In genomic region chr1:131079762-131080161, GRCm38 (mm10) we compare ENCODE assay signal across 10 mouse cellular contexts. TPM values are rescaled to one million over a fixed set of nuclear protein-coding genes. Genes with fewer than 3 reads are reported as not detected.
DNase-seq lines count a peak whose midpoint lies in the region; ATAC-seq and TF ChIP-seq lines count a peak whose summit lies in the region.
"Had no signal": no experiment of that assay in that cellular context is flagged by ENCODE, and none has a peak within 500 bp of the region (broad histone marks: within the 10 kb centered on the region; RNA-seq: fewer than 3 reads in every experiment).

No protein-coding gene starts in this region.

- ATAC-seq in hindbrain, embryonic 12.5 days (ENCODE audit: low FRiP score), result no peak
- ATAC-seq in hindbrain, embryonic 16.5 days, result no peak
- ATAC-seq in CD4-positive, CD25-positive, alpha-beta regulatory T cell, adult 4 months, result peak; percentile 60
- ATAC-seq in forebrain, embryonic 13.5 days, result no peak
- ATAC-seq in midbrain, postnatal 0 days (ENCODE audit: low FRiP score), result no peak

- H3K9me3 ChIP-seq in hindbrain, embryonic 12.5 days (replicated peaks), result 0 out of 2 replicates have a peak, but pooled peaks cover 4% of the 10 kb centered on the region
- no peaks in the 10 kb centered on the region for H3K9me3 ChIP-seq in hindbrain, embryonic 16.5 days (ENCODE audit: control insufficient read depth, low read length)
- H3K9me3 ChIP-seq in forebrain, embryonic 13.5 days (replicated peaks), result no peaks in the 10 kb centered on the region
- no peaks in the 10 kb centered on the region for H3K9me3 ChIP-seq in midbrain, postnatal 0 days (ENCODE audit: low read length)
- H3K9me3 ChIP-seq: limb, embryonic 12.5 days had no signal

- H3K27ac ChIP-seq in hindbrain, embryonic 12.5 days, result peak overlapping the region; percentile 84
- no peak overlapping the region; the same call in 1 of the 2 replicates for H3K27ac ChIP-seq in hindbrain, embryonic 16.5 days (ENCODE audit: low read depth, low read length)
- H3K27ac ChIP-seq in forebrain, embryonic 13.5 days, result peak overlapping the region; percentile 95
- no peak overlapping the region for H3K27ac ChIP-seq in midbrain, postnatal 0 days (ENCODE audit: low read depth, low read length)
- no peak overlapping the region for H3K27ac ChIP-seq in cerebellum, adult 2 months (ENCODE audit: insufficient read depth, low read length)

- no peak overlapping the region for H3K9ac ChIP-seq in hindbrain, embryonic 12.5 days
- no peak overlapping the region for H3K9ac ChIP-seq in hindbrain, embryonic 16.5 days (ENCODE audit: low read depth, low read length)
- H3K9ac ChIP-seq in forebrain, embryonic 13.5 days, result no peak overlapping the region; the same call in 1 of the 2 replicates
- no peak overlapping the region for H3K9ac ChIP-seq in midbrain, postnatal 0 days (replicated peaks; ENCODE audit: low read length, poor library complexity, severe bottlenecking)
- H3K9ac ChIP-seq: limb, embryonic 12.5 days had no signal

- H3K4me3 ChIP-seq in hindbrain, embryonic 12.5 days, result no peak overlapping the region
- no peak overlapping the region for H3K4me3 ChIP-seq in hindbrain, embryonic 16.5 days (ENCODE audit: low read length)
- no peak overlapping the region for H3K4me3 ChIP-seq in forebrain, embryonic 13.5 days
- no peak overlapping the region for H3K4me3 ChIP-seq in midbrain, postnatal 0 days (ENCODE audit: low read depth, low read length)
- no peak overlapping the region for H3K4me3 ChIP-seq in cerebellum, adult 2 months (replicated peaks; ENCODE audit: insufficient read depth, low read depth, low read length)
- H3K4me3 ChIP-seq: limb, embryonic 12.5 days had no signal

- DNase-seq in midbrain, postnatal 0 days (ENCODE audit: low spot score), result peak; percentile 47
- DNase-seq in cerebellum, adult 11 months, result no peak
- no peak for DNase-seq in kidney, adult 9 months
- no peak for DNase-seq in cerebellum, adult 2 months
- DNase-seq: right cerebral cortex, postnatal 25 days had no signal

- H3K4me2 ChIP-seq in hindbrain, embryonic 12.5 days (replicated peaks), result no peak overlapping the region
- H3K4me2 ChIP-seq in hindbrain, embryonic 16.5 days (ENCODE audit: low read length), result no peak overlapping the region
- H3K4me2 ChIP-seq in forebrain, embryonic 13.5 days, result 0 out of 2 replicates have a peak overlapping the region, but pooled peaks have one; percentile 24
- no peak overlapping the region for H3K4me2 ChIP-seq in midbrain, postnatal 0 days (ENCODE audit: low read depth, low read length, poor library complexity, severe bottlenecking)
- H3K4me2 ChIP-seq: limb, embryonic 12.5 days had no signal

- TF ChIP-seq POLR2A in cerebellum, adult 2 months (IDR thresholded peaks at IDR 0.05; ENCODE audit: borderline replicate concordance, insufficient read depth, low read length), result no peak

- WGBS in hindbrain, embryonic 12.5 days, result 84% methylated on average over 4 of the region's 4 CpGs
- 79% methylated on average over 4 of the region's 4 CpGs for WGBS in hindbrain, embryonic 16.5 days
- WGBS in forebrain, embryonic 13.5 days, result 75% methylated on average over 4 of the region's 4 CpGs
- 68% methylated on average over 4 of the region's 4 CpGs for WGBS in midbrain, postnatal 0 days
- 79% methylated on average over 4 of the region's 4 CpGs for WGBS in cerebellum, adult 2 months

- H3K36me3 ChIP-seq in hindbrain, embryonic 12.5 days, result no peaks in the 10 kb centered on the region
- no peaks in the 10 kb centered on the region for H3K36me3 ChIP-seq in hindbrain, embryonic 16.5 days (ENCODE audit: control insufficient read depth, insufficient read depth, low read length)
- no peaks in the 10 kb centered on the region for H3K36me3 ChIP-seq in forebrain, embryonic 13.5 days (ENCODE audit: poor library complexity, severe bottlenecking)
- H3K36me3 ChIP-seq in midbrain, postnatal 0 days (ENCODE audit: insufficient read depth, low read length), result no peaks in the 10 kb centered on the region
- H3K36me3 ChIP-seq: limb, embryonic 12.5 days had no signal

- H3K4me1 ChIP-seq in hindbrain, embryonic 12.5 days, result peaks cover 66% of the 10 kb centered on the region
- H3K4me1 ChIP-seq in hindbrain, embryonic 16.5 days (ENCODE audit: control insufficient read depth, insufficient read depth, low read depth, low read length), result peaks cover 28% of the 10 kb centered on the region
- peaks cover 89% of the 10 kb centered on the region for H3K4me1 ChIP-seq in forebrain, embryonic 13.5 days
- H3K4me1 ChIP-seq in midbrain, postnatal 0 days (ENCODE audit: insufficient read depth, low read length), result peaks cover 23% of the 10 kb centered on the region
- H3K4me1 ChIP-seq in cerebellum, adult 2 months (ENCODE audit: control insufficient read depth, insufficient read depth, low read length), result peaks cover 6% of the 10 kb centered on the region

- TF ChIP-seq CTCF in midbrain, postnatal 0 days (IDR thresholded peaks at IDR 0.05), result peak; percentile 53
- TF ChIP-seq CTCF in cerebellum, adult 2 months (IDR thresholded peaks at IDR 0.05; ENCODE audit: borderline replicate concordance, insufficient read depth, low read depth, low read length), result no peak

- H3K27me3 ChIP-seq in hindbrain, embryonic 12.5 days, result no peaks in the 10 kb centered on the region
- no peaks in the 10 kb centered on the region for H3K27me3 ChIP-seq in hindbrain, embryonic 16.5 days (replicated peaks; ENCODE audit: control insufficient read depth, insufficient read depth, low read length)
- no peaks in the 10 kb centered on the region for H3K27me3 ChIP-seq in forebrain, embryonic 13.5 days
- H3K27me3 ChIP-seq in midbrain, postnatal 0 days (ENCODE audit: insufficient read depth, low read length), result no peaks in the 10 kb centered on the region
- no peaks in the 10 kb centered on the region; the same call in 1 of the 2 replicates for H3K27me3 ChIP-seq in cerebellum, adult 2 months (ENCODE audit: control insufficient read depth, insufficient read depth, low read length)
- H3K27me3 ChIP-seq: limb, embryonic 12.5 days had no signal

RNA-seq across cellular contexts. Expression of gene Mapkapk2, which starts 17.9 kb away (rescaled TPM):
- polyA plus RNA-seq in hindbrain, embryonic 12.5 days (2016; fragmentation: Nextera tagmentation; extraction: Ambion mirVana), result 50.3 and 52.4 TPM in 2 replicates
- polyA plus RNA-seq in hindbrain, embryonic 16.5 days (2015; fragmentation: Nextera tagmentation; extraction: Ambion mirVana), result 9.1 and 15.7 TPM in 2 replicates
- 10 to 100 TPM in 1 of 2 experiments, 1 to 10 TPM in 1; 5.6 to 10.9 TPM for polyA plus RNA-seq in CD4-positive, CD25-positive, alpha-beta regulatory T cell, adult 4 months (2017; shearing (Covaris generic))
- 28.4 and 30.5 TPM in 2 replicates for polyA plus RNA-seq in forebrain, embryonic 13.5 days (2015; fragmentation: Nextera tagmentation; extraction: Ambion mirVana)
- 44.2 and 48.1 TPM in 2 replicates for total RNA-seq in midbrain, postnatal 0 days (2014; rRNA removed)
- polyA plus RNA-seq in midbrain, postnatal 0 days (2015; fragmentation: Nextera tagmentation; extraction: Ambion mirVana), result 13.7 and 13.8 TPM in 2 replicates
- 34.0 and 35.8 TPM in 2 replicates for polyA plus RNA-seq in cerebellum, adult 2 months (2012; rRNA removed)

RNA-seq across cellular contexts. Expression of gene Dyrk3, which starts 58.4 kb away (rescaled TPM):
- 14.1 and 14.3 TPM in 2 replicates for polyA plus RNA-seq in hindbrain, embryonic 12.5 days (2016; fragmentation: Nextera tagmentation; extraction: Ambion mirVana)
- polyA plus RNA-seq in hindbrain, embryonic 16.5 days (2015; fragmentation: Nextera tagmentation; extraction: Ambion mirVana), result 12.2 and 14.5 TPM in 2 replicates
- polyA plus RNA-seq in CD4-positive, CD25-positive, alpha-beta regulatory T cell, adult 4 months (2017; shearing (Covaris generic)), result under 1 TPM in 1 of 2 experiments, not detected in 1; 0.19 TPM
- polyA plus RNA-seq in forebrain, embryonic 13.5 days (2015; fragmentation: Nextera tagmentation; extraction: Ambion mirVana), result 16.7 and 18.9 TPM in 2 replicates
- 10.6 and 12.0 TPM in 2 replicates for total RNA-seq in midbrain, postnatal 0 days (2014; rRNA removed)
- 13.0 and 13.4 TPM in 2 replicates for polyA plus RNA-seq in midbrain, postnatal 0 days (2015; fragmentation: Nextera tagmentation; extraction: Ambion mirVana)
- polyA plus RNA-seq in cerebellum, adult 2 months (2012; rRNA removed), result 2.9 and 4.1 TPM in 2 replicates

Comparison
In these comparisons a context has a peak if more than half of its experiments do, and no peak if none do; other contexts are left out.
1. H3K27ac ChIP-seq: peak in hindbrain, embryonic 12.5 days (single experiment) and forebrain, embryonic 13.5 days (single experiment); none in hindbrain, embryonic 16.5 days (single experiment), midbrain, postnatal 0 days (single experiment) and cerebellum, adult 2 months (single experiment).